Mouse (Mus musculus) MEL (cell line): Measurements from ENCODE around the gene Cbx8. TPM values are rescaled to one million over a fixed set of nuclear protein-coding genes. Genes with fewer than 3 reads are reported as not detected.

Experiments used
- DNase-seq: peaks from one replicate; pipeline ENCODE4 v3.0.0; 2011; ENCODE audit warnings: low read depth, low spot score
- H3K27ac ChIP-seq: 2 replicates; pipeline ENCODE4 v1.5.1; 2012; ENCODE audit warnings: low read depth, mild to moderate bottlenecking, control low read depth, low read length, moderate library complexity; ENCODE audit not compliant: control insufficient read depth
- H3K27me3 ChIP-seq, 2 experiments: fragments of 150-350 bp in 1 of 2; sonication (generic) in 1 of 2; 2 replicates each; pipeline ENCODE4 v1.6.1; 2012; ENCODE audit warnings: low read length in 2 of 2, mild to moderate bottlenecking in 2 of 2, improper control_type of control experiment in 1 of 2, moderate library complexity in 1 of 2; ENCODE audit not compliant: insufficient read depth in 2 of 2, control insufficient read depth in 1 of 2
- H3K36me3 ChIP-seq, 2 experiments: 2 replicates each; pipeline ENCODE4 v1.6.1; 2012 to 2014; ENCODE audit warnings: low read length in 2 of 2, improper control_type of control experiment in 1 of 2, inconsistent platforms in 1 of 2, mild to moderate bottlenecking in 1 of 2; ENCODE audit not compliant: insufficient read depth in 2 of 2, control insufficient read depth in 1 of 2
- H3K4me1 ChIP-seq, 2 experiments: fragments of 150-350 bp in 1 of 2; sonication (generic) in 1 of 2; 2 replicates each; pipeline ENCODE4 v1.6.1; 2012; ENCODE audit warnings: low read length in 2 of 2, improper control_type of control experiment in 1 of 2, mild to moderate bottlenecking in 1 of 2; ENCODE audit not compliant: insufficient read depth in 2 of 2, control insufficient read depth in 1 of 2
- H3K4me3 ChIP-seq, 2 experiments: fragments of 150-350 bp in 1 of 2; sonication (generic) in 1 of 2; 2 replicates each; pipeline ENCODE4 v1.5.1; 2012; ENCODE audit warnings: low read depth in 2 of 2, low read length in 2 of 2, mild to moderate bottlenecking in 2 of 2, moderate library complexity in 2 of 2, control low read depth in 1 of 2, improper control_type of control experiment in 1 of 2; ENCODE audit not compliant: control insufficient read depth in 1 of 2, insufficient read depth in 1 of 2
- H3K79me2 ChIP-seq: 2 replicates; pipeline ENCODE4 v1.6.1; 2012; ENCODE audit warnings: mild to moderate bottlenecking, low read length, moderate library complexity; ENCODE audit not compliant: control insufficient read depth, poor library complexity, insufficient read depth
- H3K9ac ChIP-seq: 2 replicates; pipeline ENCODE4 v1.6.1; 2012; ENCODE audit warnings: low read depth, mild to moderate bottlenecking, control low read depth, low read length, moderate library complexity; ENCODE audit not compliant: control insufficient read depth, poor library complexity, severe bottlenecking
- H3K9me3 ChIP-seq: fragments of 150-350 bp; sonication (generic); replicated peaks from 2 replicates; pipeline ENCODE4 v1.6.1; 2012; ENCODE audit warnings: mild to moderate bottlenecking, low read length, improper control_type of control experiment, moderate library complexity; ENCODE audit not compliant: insufficient read depth
- CHD1 ChIP-seq: IDR thresholded peaks from 2 replicates; pipeline ENCODE4 v1.6.1; 2012; ENCODE audit warnings: low read depth, mild to moderate bottlenecking, inconsistent platforms, low read length, improper control_type of control experiment
- E2F4 ChIP-seq: IDR thresholded peaks from 2 replicates; pipeline ENCODE4 v1.6.1; 2011; ENCODE audit warnings: low read depth, low read length, improper control_type of control experiment, borderline replicate concordance
- GATA1 ChIP-seq: IDR thresholded peaks from 2 replicates; pipeline ENCODE4 v1.6.1; 2011; ENCODE audit warnings: low read depth, low read length, improper control_type of control experiment
- JUND ChIP-seq: IDR thresholded peaks from 2 replicates; pipeline ENCODE4 v1.6.1; 2011; ENCODE audit warnings: low read depth, mild to moderate bottlenecking, improper control_type of control experiment, low read length
- KAT2A ChIP-seq: conservative IDR thresholded peaks from 2 replicates; pipeline ENCODE4 v1.6.1; 2012; ENCODE audit warnings: low read depth, low read length, improper control_type of control experiment, inconsistent platforms
- MAFK ChIP-seq: IDR thresholded peaks from 2 replicates; pipeline ENCODE4 v1.6.1; 2011; ENCODE audit warnings: low read depth, mild to moderate bottlenecking, low read length, improper control_type of control experiment, borderline replicate concordance
- MEF2A ChIP-seq: IDR thresholded peaks from 2 replicates; pipeline ENCODE4 v1.6.1; 2014; ENCODE audit warnings: low read depth, mild to moderate bottlenecking, inconsistent platforms, low read length, improper control_type of control experiment; ENCODE audit not compliant: poor library complexity, insufficient replicate concordance, severe bottlenecking; ENCODE audit errors: extremely low read depth
- MXI1 ChIP-seq: IDR thresholded peaks from 2 replicates; pipeline ENCODE4 v1.6.1; 2011; ENCODE audit warnings: mild to moderate bottlenecking, low read depth, low read length, improper control_type of control experiment
- NELFE ChIP-seq: IDR thresholded peaks from 2 replicates; pipeline ENCODE4 v1.6.1; 2011; ENCODE audit warnings: low read depth, low read length, improper control_type of control experiment
- SIN3A ChIP-seq: IDR thresholded peaks from 2 replicates; pipeline ENCODE4 v1.6.1; 2012; ENCODE audit warnings: low read length, improper control_type of control experiment, inconsistent platforms
- TAL1 ChIP-seq: IDR thresholded peaks from 2 replicates; pipeline ENCODE4 v1.6.1; 2012; ENCODE audit warnings: mild to moderate bottlenecking, inconsistent platforms, low read length, moderate library complexity, mixed read lengths
- TBP ChIP-seq: IDR thresholded peaks from 2 replicates; pipeline ENCODE4 v1.8.0; 2011; ENCODE audit warnings: low read depth, low read length, improper control_type of control experiment
- TCF12 ChIP-seq: IDR thresholded peaks from 2 replicates; pipeline ENCODE4 v1.6.1; 2014; ENCODE audit warnings: low read depth, mild to moderate bottlenecking, inconsistent platforms, low read length, improper control_type of control experiment, moderate library complexity
- UBTF ChIP-seq: IDR thresholded peaks from 2 replicates; pipeline ENCODE4 v1.6.1; 2012; ENCODE audit warnings: low read depth, mild to moderate bottlenecking, inconsistent platforms, low read length, improper control_type of control experiment, moderate library complexity, borderline replicate concordance; ENCODE audit not compliant: insufficient read depth
- ZKSCAN1 ChIP-seq: IDR thresholded peaks from 2 replicates; pipeline ENCODE4 v1.6.1; 2012; ENCODE audit warnings: low read depth, mild to moderate bottlenecking, inconsistent platforms, low read length, improper control_type of control experiment, moderate library complexity
- ZNF384 ChIP-seq: IDR thresholded peaks from 2 replicates; pipeline ENCODE4 v1.6.1; 2012; ENCODE audit warnings: low read depth, mild to moderate bottlenecking, inconsistent platforms, low read length, improper control_type of control experiment
- polyA plus RNA-seq, 2 experiments: library from polyadenylated mRNA; stranded (reverse) in 1 of 2; unstranded in 1 of 2; fragments of >175 nt in 1 of 2; fragments of >200 nt in 1 of 2; gene quantifications; 2 replicates each; pipeline versions ENCODE4 v1.2.1 to v1.2.4; 2012; ENCODE audit warnings: low replicate concordance in 2 of 2, low read depth in 1 of 2; ENCODE audit not compliant: insufficient read length in 2 of 2, insufficient read depth in 1 of 2, missing spikeins in 1 of 2
- total RNA-seq: library from RNA; depleted of rRNA; stranded (reverse); fragments of 300-350 nt; gene quantifications from 2 replicates; pipeline ENCODE4 v1.2.3, GENCODE M21; 2012

The Cbx8 gene
- total and polyA plus RNA-seq, 3 experiments: 5.7 to 11.3 TPM; not detected in 1

- TF ChIP-seq KAT2A: no peak; the same call in 1 of the 2 replicates
- no peak for TF ChIP-seq ZNF384
- peak; percentile 90 for TF ChIP-seq NELFE
- no peak for TF ChIP-seq MAFK
These were observed 45.6 kb upstream of the Cbx8 start, which contains the start of gene Cbx4 (continued) for GRCm38 (mm10) chr11:119086144-119086971.

- peak overlapping the region; percentile 80 for H3K27ac ChIP-seq
- peaks cover 23% of the 10 kb centered on the region for H3K79me2 ChIP-seq
- peaks cover 1 to 7% of the 10 kb centered on the region in 2 experiments; a peak in 2 of 4 replicates for H3K36me3 ChIP-seq
- H3K9me3 ChIP-seq: no peaks in the 10 kb centered on the region
- H3K4me3 ChIP-seq: peak overlapping the region; percentile 94 to 95
- H3K27me3 ChIP-seq: no peaks in the 10 kb centered on the region
- H3K9ac ChIP-seq: peak overlapping the region; percentile 95
- TF ChIP-seq KAT2A: no peak
- no peak for TF ChIP-seq JUND
- peak; percentile 93 for TF ChIP-seq ZNF384
- TF ChIP-seq MEF2A: no peak
- no peak for TF ChIP-seq GATA1
- no peak for TF ChIP-seq TAL1
- TF ChIP-seq E2F4: peak; percentile 26; the same call in 1 of the 2 replicates
- peak; percentile 89 for TF ChIP-seq CHD1
- no peak; the same call in 1 of the 2 replicates for TF ChIP-seq SIN3A
- peak; percentile 27 for TF ChIP-seq MXI1
- TF ChIP-seq UBTF: peak; percentile 58; the same call in 1 of the 2 replicates
- TF ChIP-seq TBP: 0 out of 2 replicates have a peak, but pooled peaks have one; percentile 44
- TF ChIP-seq ZKSCAN1: no peak
- TF ChIP-seq TCF12: no peak
- H3K4me1 ChIP-seq: peaks cover 0 to 14% of the 10 kb centered on the region in 2 experiments; a peak in 1 of 4 replicates
- peak; percentile 80 for DNase-seq
These were observed 44.7 kb upstream of the Cbx8 start for GRCm38 (mm10) chr11:119085279-119086062.
